In the genomic region with DNA sequence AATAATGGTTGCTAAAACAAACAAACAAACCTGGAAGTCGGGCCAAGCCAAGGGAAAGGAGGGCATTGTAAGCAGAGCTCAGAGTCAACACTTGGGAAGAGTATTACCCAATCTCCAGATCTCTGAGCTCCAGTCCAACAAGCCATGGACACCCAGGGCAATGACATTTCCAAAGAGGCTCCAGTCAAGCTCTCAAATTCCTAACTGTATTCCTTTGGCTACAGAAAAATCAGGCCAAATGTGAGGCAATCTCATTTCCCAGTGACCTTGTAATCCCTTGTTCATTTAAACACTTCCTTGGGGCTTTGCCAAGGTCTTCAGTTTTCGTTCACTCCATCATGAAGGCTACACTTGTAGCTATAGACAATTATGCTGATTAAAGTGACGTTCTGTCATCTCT, we compare ENCODE assay signal across 21 mouse cellular contexts. TPM values are rescaled to one million over a fixed set of nuclear protein-coding genes. Genes with fewer than 3 reads are reported as not detected.
DNase-seq lines count a peak whose midpoint lies in the region; ATAC-seq and TF ChIP-seq lines count a peak whose summit lies in the region.
"Had no signal": no experiment of that assay in that cellular context is flagged by ENCODE, and none has a peak within 500 bp of the region (broad histone marks: within the 10 kb centered on the region; RNA-seq: fewer than 3 reads in every experiment).

No protein-coding gene starts in this region.

- no peak overlapping the region for H3K27ac ChIP-seq in lung, postnatal 0 days (ENCODE audit: low read length)
- H3K27ac ChIP-seq: embryonic facial prominence, embryonic 10.5 days; forebrain, embryonic 15.5 days; heart, embryonic 13.5 days; hindbrain, embryonic 15.5 days; midbrain, embryonic 15.5 days had no signal

- H3K4me3 ChIP-seq in lung, adult 2 months (replicated peaks; ENCODE audit: extremely low read depth, low read depth, low read length): no peak overlapping the region
- H3K4me3 ChIP-seq in lung, postnatal 0 days (ENCODE audit: low read depth, low read length): no peak overlapping the region
- H3K4me3 ChIP-seq: embryonic facial prominence, embryonic 10.5 days; forebrain, embryonic 15.5 days; heart, embryonic 13.5 days; hindbrain, embryonic 15.5 days; midbrain, embryonic 15.5 days had no signal

- H3K4me1 ChIP-seq in lung, adult 2 months (ENCODE audit: control insufficient read depth, insufficient read depth, low read length): peaks cover 10% of the 10 kb centered on the region; the same call in 1 of the 2 replicates
- H3K4me1 ChIP-seq in lung, postnatal 0 days (ENCODE audit: insufficient read depth, low read depth, low read length): no peaks in the 10 kb centered on the region; the same call in 1 of the 2 replicates
- H3K4me1 ChIP-seq: heart, embryonic 13.5 days; hindbrain, embryonic 15.5 days; midbrain, embryonic 15.5 days had no signal

- peak; percentile 55 for DNase-seq in adrenal gland, adult 2 months
- no peak for DNase-seq in adrenal gland, postnatal 25 days
- DNase-seq in lung, adult 18-20 months: peak; percentile 29 to 56
- DNase-seq in lung, adult 2 months: no peak
- DNase-seq in lung, postnatal 0 days (ENCODE audit: low spot score): peak; percentile 81
- no peak for DNase-seq in left cerebral cortex, postnatal 25 days (ENCODE audit: low spot score in 2 of 2)
- DNase-seq: cerebellum, adult 2 months; heart, postnatal 36 days; kidney, adult 18-20 months; kidney, postnatal 10 days; layer of hippocampus, adult 9-11 months; right cerebral cortex, adult 18-20 months; spleen, adult 18-20 months; thymus, adult 2 months had no signal

- no peak overlapping the region for H3K4me2 ChIP-seq in lung, postnatal 0 days (replicated peaks; ENCODE audit: low read depth, low read length)
- H3K4me2 ChIP-seq: forebrain, embryonic 15.5 days; heart, embryonic 13.5 days; hindbrain, embryonic 15.5 days; midbrain, embryonic 15.5 days had no signal

- H3K27me3 ChIP-seq in lung, postnatal 0 days (replicated peaks; ENCODE audit: insufficient read depth, low read length): no peaks in the 10 kb centered on the region
- H3K27me3 ChIP-seq: forebrain, embryonic 15.5 days; heart, embryonic 13.5 days; hindbrain, embryonic 15.5 days; midbrain, embryonic 15.5 days had no signal

- 34% methylated on average over 3 of the region's 3 CpGs for WGBS in lung, adult 2 months
- WGBS in lung, postnatal 0 days: 27% methylated on average over 3 of the region's 3 CpGs

- no peak for TF ChIP-seq POLR2A in lung, adult 2 months (IDR thresholded peaks at IDR 0.05; ENCODE audit: borderline replicate concordance, extremely low read depth, low read depth, low read length)

- no peaks in the 10 kb centered on the region for H3K36me3 ChIP-seq in lung, postnatal 0 days (ENCODE audit: insufficient read depth, low read length)
- H3K36me3 ChIP-seq: embryonic facial prominence, embryonic 10.5 days; forebrain, embryonic 15.5 days; heart, embryonic 13.5 days; hindbrain, embryonic 15.5 days; midbrain, embryonic 15.5 days had no signal

- peak; percentile 36; the same call in 1 of the 2 replicates for TF ChIP-seq EP300 in lung, postnatal 0 days (IDR thresholded peaks at IDR 0.05)

- ATAC-seq in lung, postnatal 0 days: peak; percentile 75
- ATAC-seq in inflammation-experienced regulatory T-cells, adult 6 months: no peak
- ATAC-seq in monocyte, adult 5-6 weeks (replicated peaks; ENCODE audit: insufficient number of reproducible peaks, low FRiP score, low TSS enrichment, poor library complexity, severe bottlenecking): no peak
- ATAC-seq: forebrain, embryonic 15.5 days; midbrain, embryonic 15.5 days had no signal

- H3K9ac ChIP-seq in lung, postnatal 0 days (replicated peaks; ENCODE audit: low read depth): no peak overlapping the region
- H3K9ac ChIP-seq: forebrain, embryonic 15.5 days; heart, embryonic 13.5 days; hindbrain, embryonic 15.5 days; midbrain, embryonic 15.5 days had no signal

- no peak for TF ChIP-seq CTCF in lung, adult 2 months (IDR thresholded peaks at IDR 0.05; ENCODE audit: insufficient read depth, low read length)
- no peak for TF ChIP-seq CTCF in lung, postnatal 0 days (IDR thresholded peaks at IDR 0.05)

- intact Hi-C loops in left cerebral cortex, postnatal 25 days (cut with DNase I): no loop called here

- H3K9me3 ChIP-seq in lung, postnatal 0 days (ENCODE audit: low read length): no peaks in the 10 kb centered on the region
- H3K9me3 ChIP-seq: embryonic facial prominence, embryonic 10.5 days; forebrain, embryonic 15.5 days; heart, embryonic 13.5 days; hindbrain, embryonic 15.5 days; midbrain, embryonic 15.5 days had no signal

RNA-seq across cellular contexts. Expression of a gene that starts 59.5 kb away (rescaled TPM):
- total RNA-seq in adrenal gland, adult 2 months (2021): 10 to 100 TPM; 59.0 to 93.4 TPM
- polyA plus RNA-seq in adrenal gland, adult 2 months (2012; rRNA removed): 103 and 112 TPM in 2 replicates
- total RNA-seq in adrenal gland, postnatal 25 days (2021): 92.8 and 97.9 TPM in 2 replicates
- 68.5 and 71.7 TPM in 2 replicates for polyA plus RNA-seq in lung, adult 2 months (2012; rRNA removed)
- 62.8 and 65.3 TPM in 2 replicates for polyA plus RNA-seq in lung, postnatal 0 days (2015; fragmentation: Nextera tagmentation; extraction: Ambion mirVana)
- 100 to 1,000 TPM; 298 to 331 TPM for total RNA-seq in left cerebral cortex, postnatal 25 days (2021)
- 10 to 100 TPM in 2 of 3 experiments, 1 to 10 TPM in 1; 8.6 to 12.7 (median 10.9) TPM for polyA plus RNA-seq in inflammation-experienced regulatory T-cells, adult 6 months (2017; shearing (Covaris generic))
- 65.3 to 118 TPM (median 104 TPM) in 3 replicates for total RNA-seq in monocyte, adult 5-6 weeks (2017)

Comparison
In these comparisons a context has a peak if more than half of its experiments do, and no peak if none do; other contexts are left out.
1. DNase-seq: peak in adrenal gland, adult 2 months (single experiment), lung, adult 18-20 months (2 of 2) and lung, postnatal 0 days (single experiment); none in adrenal gland, postnatal 25 days (single experiment), lung, adult 2 months (single experiment) and left cerebral cortex, postnatal 25 days (0 of 2).